ENCODE assay signal across 18 mouse cellular contexts in genomic region chr12:55834891-55835290, GRCm38 (mm10).
"Had no signal": no experiment of that assay in that cellular context is flagged by ENCODE, and none has a peak within 500 bp of the region (broad histone marks: within the 10 kb centered on the region; RNA-seq: fewer than 3 reads in every experiment).

No protein-coding gene starts in this region.

- H3K4me3 ChIP-seq: limb, embryonic 12.5 days; limb, embryonic 15.5 days; megakaryocyte, embryonic 14.5 days; midbrain, embryonic 13.5 days; neural tube, embryonic 13.5 days had no signal

- H3K36me3 ChIP-seq: limb, embryonic 12.5 days; midbrain, embryonic 13.5 days; neural tube, embryonic 13.5 days had no signal

- ATAC-seq: liver, postnatal 0 days; lung, postnatal 0 days; midbrain, embryonic 13.5 days; midbrain, embryonic 16.5 days had no signal

- H3K27me3 ChIP-seq: limb, embryonic 12.5 days; limb, embryonic 15.5 days; megakaryocyte, embryonic 14.5 days; midbrain, embryonic 13.5 days; neural tube, embryonic 13.5 days had no signal

- H3K9ac ChIP-seq: limb, embryonic 12.5 days; limb, embryonic 15.5 days; liver, embryonic 14.5 days; liver, postnatal 0 days; lung, embryonic 14.5 days; midbrain, embryonic 13.5 days; neural tube, embryonic 13.5 days had no signal

- DNase-seq: kidney, adult 9 months; kidney, postnatal 14 days; kidney, postnatal 4 days; left cerebral cortex, postnatal 4 days; liver, postnatal 0 days; lung, embryonic 14.5 days; lung, postnatal 36 days; thymus, postnatal 25 days had no signal

- H3K27ac ChIP-seq: limb, embryonic 12.5 days; limb, embryonic 15.5 days; liver, embryonic 14.5 days; midbrain, embryonic 13.5 days; neural tube, embryonic 13.5 days had no signal

- H3K4me2 ChIP-seq: limb, embryonic 12.5 days; limb, embryonic 15.5 days; liver, embryonic 11.5 days; lung, embryonic 14.5 days; midbrain, embryonic 13.5 days; neural tube, embryonic 13.5 days had no signal

- H3K9me3 ChIP-seq: limb, embryonic 12.5 days; limb, embryonic 15.5 days; megakaryocyte, embryonic 14.5 days; midbrain, embryonic 10.5 days; midbrain, embryonic 13.5 days; neural tube, embryonic 13.5 days had no signal
